Mouse (Mus musculus): ENCODE data around the gene Sat2.

DNA sequence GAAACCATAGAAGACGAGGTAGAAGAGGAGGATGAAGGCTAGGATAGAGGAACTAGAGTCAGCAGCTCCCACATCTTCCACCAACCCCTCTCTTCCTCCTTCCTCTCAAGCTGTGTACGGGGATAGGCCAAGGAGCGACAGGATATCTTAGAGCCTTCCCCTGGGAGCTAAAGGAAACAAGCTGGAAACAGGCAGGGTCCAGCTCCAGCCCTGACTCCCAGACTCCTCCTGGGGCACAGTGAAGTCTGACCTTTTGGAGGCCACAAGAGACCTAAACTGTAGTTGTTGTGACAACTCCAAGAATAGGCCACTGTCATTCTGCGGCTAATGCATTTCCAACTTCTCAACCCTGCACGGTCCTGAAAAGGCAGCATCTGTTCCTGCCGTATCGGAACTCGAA, 18.3 kb upstream of the Sat2 start:
- TF ChIP-seq CTCF (IDR thresholded peaks at IDR 0.05; ENCODE audit: low read depth, low read length) (no peak), POLR2A (IDR thresholded peaks at IDR 0.05; ENCODE audit: borderline replicate concordance, low read depth, low read length) (no peak)
